Mouse (Mus musculus) megakaryocyte, embryonic 14.5 days (primary cell): ENCODE data around the gene Hist1h4h. TPM values are rescaled to one million over a fixed set of nuclear protein-coding genes. Genes with fewer than 3 reads are reported as not detected.
A peak's percentile ranks its signal among the peaks of the same experiment; 100 is the strongest.
"Not testable (repeated sequence)": the region's sequence is repeated elsewhere in the genome, so short reads cannot be mapped to it uniquely, and the experiment has no call there.

Source experiments
- H3K27me3 ChIP-seq: replicated peaks from 2 replicates; pipeline ENCODE3; 2012; ENCODE audit warnings: inconsistent platforms
- H3K36me3 ChIP-seq: replicated peaks from 2 replicates; pipeline ENCODE3; 2012; ENCODE audit warnings: low read length, inconsistent platforms, mixed read lengths
- H3K4me1 ChIP-seq: 2 replicates; pipeline ENCODE4 v1.6.1; 2012; ENCODE audit warnings: inconsistent platforms
- H3K4me3 ChIP-seq: replicated peaks from 2 replicates; pipeline ENCODE3; 2012; ENCODE audit warnings: moderate library complexity, mild to moderate bottlenecking, inconsistent platforms
- H3K9me3 ChIP-seq: 2 replicates; pipeline ENCODE4 v1.6.1; 2012; ENCODE audit warnings: inconsistent platforms
- FLI1 ChIP-seq: IDR thresholded peaks from 2 replicates; pipeline ENCODE4 v1.6.1; 2012; ENCODE audit warnings: low read length, inconsistent platforms, mixed read lengths
- GATA1 ChIP-seq: IDR thresholded peaks from 3 replicates; pipeline ENCODE4 v1.6.1; 2012; ENCODE audit warnings: mixed read lengths, low read length, inconsistent platforms, borderline replicate concordance
- polyA plus RNA-seq: library from polyadenylated mRNA; stranded (reverse); fragments of >175 nt; gene quantifications from 2 replicates; pipeline ENCODE4 v1.2.3, GENCODE M21; 2012; ENCODE audit warnings: low replicate concordance; ENCODE audit not compliant: insufficient read depth

Hist1h4h gene
- polyA plus RNA-seq, 1 experiment = 443 TPM

- Histone ChIP-seq H3K36me3 (no peaks in the 10 kb centered on the region), H3K4me1 (peaks cover 53% of the 10 kb centered on the region), H3K9me3 (no peaks in the 10 kb centered on the region), H3K27me3 (no peaks in the 10 kb centered on the region), H3K4me3 (peak overlapping the region; percentile 90)
- TF ChIP-seq FLI1 = no peak
- TF ChIP-seq GATA1 = no peak
Observed at GRCm38 (mm10) chr13:23555839-23556416, 25.1 kb downstream of the Hist1h4h start.

- Histone ChIP-seq H3K4me1 (peaks cover 45% of the 10 kb centered on the region), H3K27me3 (no peaks in the 10 kb centered on the region), H3K9me3 (no peaks in the 10 kb centered on the region), H3K4me3 (peak overlapping the region; percentile 80), H3K36me3 (no peaks in the 10 kb centered on the region)
- no peak for TF ChIP-seq FLI1
- no peak for TF ChIP-seq GATA1
Observed at GRCm38 (mm10) chr13:23556906-23557305, 26.1 kb downstream of the Hist1h4h start.

GRCm38 (mm10) chr13:23560699-23561098 is 29.8 kb downstream of the Hist1h4h start:
- H3K9me3 ChIP-seq, H3K27me3 ChIP-seq, H3K36me3 ChIP-seq: not testable (repeated sequence)
- Histone ChIP-seq H3K4me1 (peaks cover 38% of the 10 kb centered on the region), H3K4me3 (peak overlapping the region; percentile 65)

- not testable (repeated sequence) for H3K27me3 ChIP-seq, H3K36me3 ChIP-seq, H3K9me3 ChIP-seq
- H3K4me3 ChIP-seq = peak overlapping the region; percentile 33
- H3K4me1 ChIP-seq = peaks cover 30% of the 10 kb centered on the region
Observed at GRCm38 (mm10) chr13:23561531-23561882, 30.7 kb downstream of the Hist1h4h start.

GRCm38 (mm10) chr13:23561883-23562659 is 31.2 kb downstream of the Hist1h4h start, which contains the start of gene Hist1h3e:
Gene Hist1h3e, minus strand, starts transcription at chr13:23562369.
- H3K36me3 ChIP-seq, H3K9me3 ChIP-seq, H3K27me3 ChIP-seq: not testable (repeated sequence)
- Histone ChIP-seq H3K4me3 (peak within 1 kb of the TSS; percentile 91), H3K4me1 (peaks cover 26% of the 10 kb centered on the region)

GRCm38 (mm10) chr13:23562699-23563462 is 32.0 kb downstream of the Hist1h4h start:
- peak overlapping the region; percentile 91 for H3K4me3 ChIP-seq
- no peaks in the 10 kb centered on the region for H3K36me3 ChIP-seq
- peaks cover 27% of the 10 kb centered on the region; the same call in 1 of the 2 replicates for H3K4me1 ChIP-seq
- H3K27me3 ChIP-seq = no peaks in the 10 kb centered on the region
- H3K9me3 ChIP-seq = no peaks in the 10 kb centered on the region
- TF ChIP-seq GATA1 = no peak
- TF ChIP-seq FLI1 = no peak

- TF ChIP-seq GATA1 = no peak
- no peak for TF ChIP-seq FLI1
- H3K4me3 ChIP-seq = no peak overlapping the region
- no peaks in the 10 kb centered on the region for H3K27me3 ChIP-seq
- no peaks in the 10 kb centered on the region for H3K36me3 ChIP-seq
- peaks cover 29% of the 10 kb centered on the region; the same call in 1 of the 2 replicates for H3K4me1 ChIP-seq
- no peaks in the 10 kb centered on the region for H3K9me3 ChIP-seq
Observed at GRCm38 (mm10) chr13:23564482-23564881, 33.6 kb downstream of the Hist1h4h start.

GRCm38 (mm10) chr13:23570261-23571021 is 39.6 kb downstream of the Hist1h4h start:
- not testable (repeated sequence) for H3K27me3 ChIP-seq, H3K36me3 ChIP-seq, H3K9me3 ChIP-seq
- Histone ChIP-seq H3K4me1 (peaks cover 24% of the 10 kb centered on the region; the same call in 1 of the 2 replicates), H3K4me3 (peak overlapping the region; percentile 81)

- no peaks in the 10 kb centered on the region for H3K27me3 ChIP-seq
- peak within 1 kb of the TSS; percentile 90 for H3K4me3 ChIP-seq
- H3K4me1 ChIP-seq = peaks cover 27% of the 10 kb centered on the region
- TF ChIP-seq FLI1 = no peak
- no peaks in the 10 kb centered on the region for H3K9me3 ChIP-seq
- H3K36me3 ChIP-seq = no peaks in the 10 kb centered on the region
Observed at GRCm38 (mm10) chr13:23571022-23571503, 40.2 kb downstream of the Hist1h4h start, which contains the start of the genes Hist1h2ae and Hist1h2bg. Gene Hist1h2ae, minus strand, starts transcription at chr13:23571220. Gene Hist1h2bg, plus strand, starts transcription at chr13:23571396.

- H3K4me1 ChIP-seq = peaks cover 33% of the 10 kb centered on the region
- not testable (repeated sequence) for H3K36me3 ChIP-seq, H3K9me3 ChIP-seq, H3K27me3 ChIP-seq
- H3K4me3 ChIP-seq = peak overlapping the region; percentile 90
Observed at GRCm38 (mm10) chr13:23571504-23572217, 40.8 kb downstream of the Hist1h4h start.
